Mouse (Mus musculus) splenic B cell, adult 2 months (primary cell): ENCODE results near the gene Tmem50b.
A peak's percentile ranks its signal among the peaks of the same experiment; 100 is the strongest.
"Not testable (repeated sequence)": the region's sequence is repeated elsewhere in the genome, so short reads cannot be mapped to it uniquely, and the experiment has no call there.

Experiments used
- DNase-seq: peaks from one replicate; pipeline ENCODE4 v3.0.0-alpha.2; 2011; ENCODE audit warnings: low read depth, low spot score
- H3K27me3 ChIP-seq: 2 replicates; pipeline ENCODE4 v1.6.1; 2012; ENCODE audit warnings: mild to moderate bottlenecking, low read length, moderate library complexity, mixed read lengths; ENCODE audit not compliant: control insufficient read depth, poor library complexity, insufficient read depth, severe bottlenecking
- H3K36me3 ChIP-seq: 2 replicates; pipeline ENCODE4 v1.6.1; 2012; ENCODE audit warnings: mild to moderate bottlenecking, low read length, moderate library complexity, mixed read lengths; ENCODE audit not compliant: control insufficient read depth, poor library complexity, insufficient read depth, severe bottlenecking

Tmem50b gene

GRCm38 (mm10) chr16:91597672-91598010 lies at the start of gene Tmem50b:
Gene Tmem50b, minus strand, starts transcription at chr16:91597800.
- DNase-seq, result peak; percentile 99
- peaks cover 2% of the 10 kb centered on the region for H3K36me3 ChIP-seq
- H3K27me3 ChIP-seq, result no peaks in the 10 kb centered on the region

GRCm38 (mm10) chr16:91646681-91647419 lies 49.2 kb upstream of the Tmem50b start, which contains the start of gene Gart:
Gene Gart, minus strand, starts transcription at chr16:91646952.
- H3K27me3 ChIP-seq, result no peaks in the 10 kb centered on the region
- DNase-seq, result peak; percentile 90
- peaks cover 9% of the 10 kb centered on the region for H3K36me3 ChIP-seq

GRCm38 (mm10) chr16:91645995-91646602 lies 48.5 kb upstream of the Tmem50b start:
- peak; percentile 71 for DNase-seq
- Histone ChIP-seq H3K27me3 (no peaks in the 10 kb centered on the region), H3K36me3 (peaks cover 14% of the 10 kb centered on the region; the same call in 1 of the 2 replicates)

- not testable (repeated sequence) for H3K27me3 ChIP-seq, DNase-seq
- peaks cover 17% of the 10 kb centered on the region; the same call in 1 of the 2 replicates for H3K36me3 ChIP-seq
These were observed 47.8 kb upstream of the Tmem50b start for GRCm38 (mm10) chr16:91645420-91645819.

GRCm38 (mm10) chr16:91644901-91645300 lies 47.3 kb upstream of the Tmem50b start:
- DNase-seq, result no peak
- Histone ChIP-seq H3K36me3 (peaks cover 19% of the 10 kb centered on the region; the same call in 1 of the 2 replicates), H3K27me3 (no peaks in the 10 kb centered on the region)

- DNase-seq, result no peak
- Histone ChIP-seq H3K27me3 (no peaks in the 10 kb centered on the region), H3K36me3 (peaks cover 29% of the 10 kb centered on the region)
These were observed 42.6 kb upstream of the Tmem50b start for GRCm38 (mm10) chr16:91640171-91640570.

- Histone ChIP-seq H3K27me3 (no peaks in the 10 kb centered on the region), H3K36me3 (peaks cover 29% of the 10 kb centered on the region)
- no peak for DNase-seq
These were observed 42.0 kb upstream of the Tmem50b start for GRCm38 (mm10) chr16:91639636-91640035.

- no peaks in the 10 kb centered on the region for H3K27me3 ChIP-seq
- no peak for DNase-seq
- peaks cover 29% of the 10 kb centered on the region for H3K36me3 ChIP-seq
These were observed 41.6 kb upstream of the Tmem50b start for GRCm38 (mm10) chr16:91639161-91639560.

GRCm38 (mm10) chr16:91633641-91634040 lies 36.0 kb upstream of the Tmem50b start:
- Histone ChIP-seq H3K36me3 (peaks cover 14% of the 10 kb centered on the region), H3K27me3 (no peaks in the 10 kb centered on the region)
- no peak for DNase-seq

GRCm38 (mm10) chr16:91632940-91633339 lies 35.3 kb upstream of the Tmem50b start:
- Histone ChIP-seq H3K36me3 (peaks cover 14% of the 10 kb centered on the region), H3K27me3 (no peaks in the 10 kb centered on the region)
- DNase-seq, result no peak

GRCm38 (mm10) chr16:91632439-91632838 lies 34.8 kb upstream of the Tmem50b start:
- H3K27me3 ChIP-seq, result no peaks in the 10 kb centered on the region
- no peak for DNase-seq
- H3K36me3 ChIP-seq, result peaks cover 11% of the 10 kb centered on the region

GRCm38 (mm10) chr16:91630584-91630983 lies 33.0 kb upstream of the Tmem50b start:
- no peak for DNase-seq
- Histone ChIP-seq H3K36me3 (peaks cover 5% of the 10 kb centered on the region), H3K27me3 (no peaks in the 10 kb centered on the region)

- H3K27me3 ChIP-seq, result no peaks in the 10 kb centered on the region
- DNase-seq, result no peak
- peaks cover 6% of the 10 kb centered on the region for H3K36me3 ChIP-seq
These were observed 32.1 kb upstream of the Tmem50b start for GRCm38 (mm10) chr16:91629749-91630148.

- Histone ChIP-seq H3K27me3 (no peaks in the 10 kb centered on the region), H3K36me3 (peaks cover 7% of the 10 kb centered on the region)
- DNase-seq, result no peak
These were observed 31.1 kb upstream of the Tmem50b start for GRCm38 (mm10) chr16:91628673-91629072.

- Histone ChIP-seq H3K36me3 (peaks cover 7% of the 10 kb centered on the region), H3K27me3 (no peaks in the 10 kb centered on the region)
- no peak for DNase-seq
These were observed 30.2 kb upstream of the Tmem50b start for GRCm38 (mm10) chr16:91627831-91628230.
